Mouse (Mus musculus): ENCODE measurements around the gene Ugt1a2.

GRCm38 (mm10) chr1:88262255-88262654 is 61.9 kb downstream of the Ugt1a2 start:
- TF ChIP-seq CTCF (IDR thresholded peaks at IDR 0.05) (no peak), POLR2A (IDR thresholded peaks at IDR 0.05; ENCODE audit: insufficient read depth, low read depth, low read length) (no peak), EP300 (IDR thresholded peaks at IDR 0.05; ENCODE audit: insufficient read depth, low read depth, low read length) (no peak)

All from heart, adult 2 months (tissue).